Mouse (Mus musculus): Measurements from ENCODE around the gene C130050O18Rik.

DNA sequence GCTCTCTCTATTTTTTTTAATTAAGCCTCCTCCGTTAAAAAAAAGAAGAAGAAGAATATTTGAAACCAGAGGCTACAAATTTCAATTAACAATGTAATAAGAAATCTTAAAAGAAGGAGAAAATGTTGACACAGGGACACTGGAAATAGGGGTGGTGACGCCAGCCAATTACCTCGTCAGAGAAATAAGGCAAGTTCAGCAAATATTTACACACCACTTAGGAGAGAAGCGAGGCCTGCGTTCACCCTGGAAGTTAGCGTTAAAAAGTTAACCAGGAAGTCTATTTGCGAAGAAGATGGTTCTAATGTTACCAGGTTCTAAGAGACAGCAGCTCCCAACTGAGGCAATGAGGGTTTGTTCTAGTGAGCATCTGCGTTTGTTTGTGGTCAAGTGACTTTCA, 52.2 kb downstream of the C130050O18Rik start:
- TF ChIP-seq POLR2A (IDR thresholded peaks at IDR 0.05; ENCODE audit: extremely low read depth, insufficient read depth, low read length) (no peak), CTCF (IDR thresholded peaks at IDR 0.05; ENCODE audit: extremely low read depth, insufficient read depth, low read length) (no peak)
